Mouse (Mus musculus): ENCODE measurements at regions not wholly inside any gene's neighbourhood (a gene's known extent, or its start where the extent isn't known, plus 50 kb on each side); places are given as distances from the start of the nearest gene placed in this dataset.

- DNase-seq (ENCODE audit: low read depth, low spot score) = no peak
These were observed 51.7 kb upstream of the Hs3st2 start for GRCm38 (mm10) chr7:121339942-121340341.

Data from forelimb bud, embryonic 11.5 days (tissue).